8 mouse cellular contexts compared by ENCODE assay signal in the genomic region with DNA sequence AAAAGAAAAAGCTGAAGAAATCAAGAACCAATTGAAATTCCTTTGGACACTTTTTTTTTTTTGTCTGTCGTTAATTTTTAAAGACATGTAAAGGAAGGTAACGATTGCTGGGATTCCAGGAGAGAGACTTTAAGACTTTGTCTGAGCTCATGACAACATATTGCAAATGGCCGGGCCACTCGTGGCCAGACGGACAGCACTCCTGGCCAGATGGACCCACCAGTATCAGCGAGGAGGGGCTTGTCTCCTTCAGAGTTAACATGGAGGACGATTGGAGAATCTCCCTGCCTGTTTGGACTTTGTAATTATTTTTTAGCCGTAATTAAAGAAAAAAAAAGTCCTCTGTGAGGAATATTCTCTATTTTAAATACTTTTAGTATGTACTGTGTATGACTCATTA. TPM values are rescaled to one million over a fixed set of nuclear protein-coding genes. Genes with fewer than 3 reads are reported as not detected.
A peak's percentile ranks its signal among the peaks of the same experiment; 100 is the strongest.
DNase-seq lines count a peak whose midpoint lies in the region; ATAC-seq and TF ChIP-seq lines count a peak whose summit lies in the region.

No protein-coding gene starts in this region.

- peaks cover 41% of the 10 kb centered on the region for H3K4me1 ChIP-seq in heart, embryonic 12.5 days (replicated peaks)
- peaks cover 44% of the 10 kb centered on the region for H3K4me1 ChIP-seq in midbrain, embryonic 12.5 days

- WGBS in heart, embryonic 12.5 days = 13% methylated on average over 8 of the region's 8 CpGs
- 24% methylated on average over 8 of the region's 8 CpGs for WGBS in midbrain, embryonic 12.5 days

- H3K4me3 ChIP-seq in heart, embryonic 12.5 days = peak overlapping the region; percentile 61; the same call in 1 of the 2 replicates
- H3K4me3 ChIP-seq in midbrain, embryonic 12.5 days = peak overlapping the region; percentile 83

- no peak for TF ChIP-seq CTCF in brain, embryonic 14.5 days (IDR thresholded peaks at IDR 0.05; ENCODE audit: borderline replicate concordance, extremely low read depth, insufficient read depth, insufficient read length)

- H3K36me3 ChIP-seq in heart, embryonic 12.5 days = no peaks in the 10 kb centered on the region
- peaks cover 10% of the 10 kb centered on the region; the same call in 1 of the 2 replicates for H3K36me3 ChIP-seq in midbrain, embryonic 12.5 days

- H3K9me3 ChIP-seq in heart, embryonic 12.5 days (replicated peaks) = no peaks in the 10 kb centered on the region
- no peaks in the 10 kb centered on the region for H3K9me3 ChIP-seq in midbrain, embryonic 12.5 days

- no peak for ATAC-seq in heart, embryonic 12.5 days (ENCODE audit: insufficient number of reproducible peaks, low FRiP score)
- no peak for ATAC-seq in midbrain, embryonic 12.5 days (ENCODE audit: low FRiP score, low read depth)
- ATAC-seq in monocyte, adult 5-6 weeks (replicated peaks; ENCODE audit: insufficient number of reproducible peaks, low FRiP score, low TSS enrichment, poor library complexity, severe bottlenecking) = no peak
- ATAC-seq in CD4-positive, CD25-positive, alpha-beta regulatory T cell, adult 4 months = no peak

- no peak overlapping the region for H3K9ac ChIP-seq in heart, embryonic 12.5 days
- no peak overlapping the region; the same call in 1 of the 2 replicates for H3K9ac ChIP-seq in midbrain, embryonic 12.5 days (replicated peaks)

- no peak overlapping the region for H3K27ac ChIP-seq in heart, embryonic 12.5 days (ENCODE audit: poor library complexity, severe bottlenecking)
- H3K27ac ChIP-seq in midbrain, embryonic 12.5 days (replicated peaks) = no peak overlapping the region

- TF ChIP-seq POLR2A in brain, embryonic 14.5 days (IDR thresholded peaks at IDR 0.05; ENCODE audit: borderline replicate concordance, extremely low read depth, insufficient read depth, insufficient read length, poor library complexity, severe bottlenecking) = no peak

- no peak for DNase-seq in heart, adult 8-10 months (ENCODE audit: low spot score)
- DNase-seq in brain, embryonic 14.5 days (ENCODE audit: low read depth) = peak; percentile 68
- peak; percentile 20 for DNase-seq in heart, postnatal 4 days
- DNase-seq in gastrocnemius, postnatal 36 days = no peak

- peak overlapping the region; percentile 87 for H3K4me2 ChIP-seq in heart, embryonic 12.5 days
- peak overlapping the region; percentile 98 for H3K4me2 ChIP-seq in midbrain, embryonic 12.5 days (replicated peaks)

- intact Hi-C loops in gastrocnemius, postnatal 36 days (cut with DNase I) = loop anchor here (2.0 kb wide), 1 partner anchor 381 kb away; no protein-coding TSS in a partner anchor

- H3K27me3 ChIP-seq in heart, embryonic 12.5 days (replicated peaks) = peaks cover 50% of the 10 kb centered on the region
- peaks cover 14% of the 10 kb centered on the region; the same call in 1 of the 2 replicates for H3K27me3 ChIP-seq in midbrain, embryonic 12.5 days

RNA-seq across cellular contexts. Expression of a gene that starts 3.6 kb away (rescaled TPM):
- polyA plus RNA-seq in heart, embryonic 12.5 days (2016; fragmentation: Nextera tagmentation; extraction: Ambion mirVana) = 57.9 and 58.6 TPM in 2 replicates
- total RNA-seq in heart, adult 8-10 months (2022) = 1 to 10 TPM; 1.2 to 2.2 (median 1.6) TPM
- 24.1 and 33.2 TPM in 2 replicates for polyA plus RNA-seq in brain, embryonic 14.5 days (2012; rRNA removed)
- 10 to 100 TPM; 11.1 to 11.9 TPM for total RNA-seq in heart, postnatal 4 days (2021)
- polyA plus RNA-seq in midbrain, embryonic 12.5 days (2016; fragmentation: Nextera tagmentation; extraction: Ambion mirVana) = 134 and 147 TPM in 2 replicates
- 1 to 10 TPM; 2.2 to 2.4 TPM for total RNA-seq in gastrocnemius, postnatal 36 days (2021)
- total RNA-seq in monocyte, adult 5-6 weeks (2017) = not detected in 3 replicates
- not detected for polyA plus RNA-seq in CD4-positive, CD25-positive, alpha-beta regulatory T cell, adult 4 months (2017; shearing (Covaris generic))

Comparison
In these comparisons a context has a peak if more than half of its experiments do, and no peak if none do; other contexts are left out.
1. DNase-seq: peak in brain, embryonic 14.5 days (single experiment) and heart, postnatal 4 days (single experiment); none in heart, adult 8-10 months (single experiment) and gastrocnemius, postnatal 36 days (0 of 2).